Mouse (Mus musculus): ENCODE data around the gene Nt5dc2. TPM values are rescaled to one million over a fixed set of nuclear protein-coding genes. Genes with fewer than 3 reads are reported as not detected.

Nt5dc2 gene
- polyA plus RNA-seq, 1 experiment from 2014 or later = 401 TPM

DNA sequence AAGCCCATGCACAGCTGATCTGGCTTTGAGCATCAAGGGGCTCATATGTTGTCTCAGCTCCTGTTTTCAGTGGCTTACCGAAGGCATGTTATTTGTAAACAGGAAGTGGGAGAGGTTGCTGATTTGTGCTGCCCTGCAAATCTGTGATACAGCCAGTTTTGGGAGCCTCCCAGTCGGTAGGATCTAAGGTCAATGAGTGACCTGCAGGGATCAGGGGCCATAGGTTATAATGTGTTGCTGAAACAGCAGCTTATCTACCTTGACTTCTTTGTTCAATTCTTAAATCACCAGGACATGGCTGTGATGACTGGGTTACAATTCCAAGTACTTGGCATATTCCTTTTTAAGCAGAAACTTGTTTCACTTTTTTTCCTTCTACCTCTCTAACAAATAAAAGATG lies 15.3 kb upstream of the Nt5dc2 start:
- Histone ChIP-seq H3K9ac (ENCODE audit: low read depth, low read length) (no peak overlapping the region), H3K4me3 (ENCODE audit: low read depth, low read length) (no peak overlapping the region), H3K27me3 (replicated peaks; ENCODE audit: control insufficient read depth, insufficient read depth, low read length) (no peaks in the 10 kb centered on the region), H3K4me1 (replicated peaks; ENCODE audit: control insufficient read depth, insufficient read depth, low read length) (peaks cover under 1% of the 10 kb centered on the region), H3K4me2 (no peak overlapping the region), H3K27ac (ENCODE audit: low read depth, low read length) (no peak overlapping the region), H3K9me3 (ENCODE audit: control insufficient read depth, low read length) (no peaks in the 10 kb centered on the region), H3K36me3 (ENCODE audit: control insufficient read depth, insufficient read depth, low read length) (peaks cover 7% of the 10 kb centered on the region)
- ATAC-seq (replicated peaks; ENCODE audit: low FRiP score) = no peak
- 56% methylated on average over 2 of the region's 2 CpGs for WGBS
- DNase-seq (ENCODE audit: low spot score) = no peak

DNA sequence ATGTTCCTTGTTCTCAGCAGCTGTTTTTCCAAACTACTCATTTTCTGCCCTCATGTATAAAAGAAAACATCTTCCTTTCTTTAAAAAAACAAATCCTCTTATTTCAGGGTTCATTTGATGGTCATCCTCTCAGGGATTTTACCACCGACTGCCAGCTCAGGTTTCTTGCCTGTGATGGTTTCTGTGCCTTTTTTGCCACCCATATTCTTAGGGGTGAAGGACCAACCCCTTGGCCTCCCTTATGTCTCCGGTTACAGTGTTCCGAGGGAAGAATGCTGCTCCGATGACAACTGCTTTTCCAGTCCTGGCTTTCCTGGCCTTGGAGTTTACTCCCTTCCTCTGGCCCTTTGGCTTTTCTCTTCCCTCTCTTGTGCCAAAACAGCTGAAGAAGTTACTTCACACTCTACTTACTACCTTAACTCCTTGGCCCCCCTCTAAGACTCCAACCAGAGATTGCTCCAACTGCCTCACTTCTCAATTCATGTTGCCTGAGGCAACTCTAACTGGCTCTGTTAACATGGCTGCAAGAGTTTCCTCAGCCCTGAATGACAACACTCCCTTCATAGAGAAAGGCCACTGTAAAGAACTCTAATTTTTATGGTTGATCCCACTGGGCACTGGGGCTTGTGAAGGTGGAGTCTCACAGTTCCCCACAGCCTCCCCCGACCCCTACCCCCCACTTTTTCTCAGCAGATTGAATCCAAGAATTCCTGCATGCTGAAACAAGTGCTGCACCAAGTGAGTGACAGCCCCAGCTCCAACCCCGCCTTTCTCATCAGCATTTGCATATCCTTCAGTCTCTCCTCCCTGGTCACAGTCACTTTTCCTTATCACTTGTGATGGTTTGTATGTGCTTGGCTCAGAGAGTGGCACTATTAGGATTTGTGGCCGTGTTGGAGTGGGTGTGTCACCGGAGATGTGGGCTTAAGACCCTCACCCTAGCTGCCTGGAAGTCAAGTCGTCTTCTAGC lies 5.5 kb upstream of the Nt5dc2 start:
- H3K4me1 ChIP-seq (replicated peaks; ENCODE audit: control insufficient read depth, insufficient read depth, low read length) = peaks cover 30% of the 10 kb centered on the region
- peaks cover 8% of the 10 kb centered on the region; the same call in 1 of the 2 replicates for H3K36me3 ChIP-seq (ENCODE audit: control insufficient read depth, insufficient read depth, low read length)
- no peaks in the 10 kb centered on the region for H3K9me3 ChIP-seq (ENCODE audit: control insufficient read depth, low read length)
- peak overlapping the region; percentile 19; the same call in 1 of the 2 replicates for H3K27ac ChIP-seq (ENCODE audit: low read depth, low read length)
- H3K4me3 ChIP-seq (ENCODE audit: low read depth, low read length) = no peak overlapping the region
- peak overlapping the region; percentile 12; the same call in 1 of the 2 replicates for H3K9ac ChIP-seq (ENCODE audit: low read depth, low read length)
- DNase-seq (ENCODE audit: low spot score) (no peak), ATAC-seq (replicated peaks; ENCODE audit: low FRiP score) (no peak)
- H3K4me2 ChIP-seq = peak overlapping the region; percentile 69
- H3K27me3 ChIP-seq (replicated peaks; ENCODE audit: control insufficient read depth, insufficient read depth, low read length) = no peaks in the 10 kb centered on the region
- WGBS = 65% methylated on average over 9 of the region's 9 CpGs

- 75% methylated on average over 8 of the region's 8 CpGs for WGBS
- DNase-seq (ENCODE audit: low spot score) (no peak), ATAC-seq (replicated peaks; ENCODE audit: low FRiP score) (no peak)
- Histone ChIP-seq H3K36me3 (ENCODE audit: control insufficient read depth, insufficient read depth, low read length) (peaks cover 6% of the 10 kb centered on the region; the same call in 1 of the 2 replicates), H3K4me2 (peak overlapping the region; percentile 69), H3K27me3 (replicated peaks; ENCODE audit: control insufficient read depth, insufficient read depth, low read length) (no peaks in the 10 kb centered on the region), H3K9ac (ENCODE audit: low read depth, low read length) (peak overlapping the region; percentile 17), H3K9me3 (ENCODE audit: control insufficient read depth, low read length) (no peaks in the 10 kb centered on the region), H3K27ac (ENCODE audit: low read depth, low read length) (peak overlapping the region; percentile 39), H3K4me3 (ENCODE audit: low read depth, low read length) (peak overlapping the region; percentile 30), H3K4me1 (replicated peaks; ENCODE audit: control insufficient read depth, insufficient read depth, low read length) (peaks cover 33% of the 10 kb centered on the region)
These were observed 4.0 kb upstream of the Nt5dc2 start for GRCm38 (mm10) chr14:31126826-31127225.

GRCm38 (mm10) chr14:31128101-31128825 lies 2.6 kb upstream of the Nt5dc2 start:
- Histone ChIP-seq H3K4me1 (replicated peaks; ENCODE audit: control insufficient read depth, insufficient read depth, low read length) (peaks cover 47% of the 10 kb centered on the region), H3K27ac (ENCODE audit: low read depth, low read length) (peak overlapping the region; percentile 79), H3K36me3 (ENCODE audit: control insufficient read depth, insufficient read depth, low read length) (peaks cover 7% of the 10 kb centered on the region), H3K9me3 (ENCODE audit: control insufficient read depth, low read length) (no peaks in the 10 kb centered on the region), H3K27me3 (replicated peaks; ENCODE audit: control insufficient read depth, insufficient read depth, low read length) (no peaks in the 10 kb centered on the region), H3K4me3 (ENCODE audit: low read depth, low read length) (peak overlapping the region; percentile 86), H3K9ac (ENCODE audit: low read depth, low read length) (peak overlapping the region; percentile 92), H3K4me2 (peak overlapping the region; percentile 90)
- 3% methylated on average over 23 of the region's 23 CpGs for WGBS
- ATAC-seq (replicated peaks; ENCODE audit: low FRiP score) = no peak; the same call in 1 of the 2 replicates
- no peak for DNase-seq (ENCODE audit: low spot score)

GRCm38 (mm10) chr14:31128826-31129219 lies 2.0 kb upstream of the Nt5dc2 start, which contains the start of gene Smim4:
TSS of gene Smim4 (minus strand) at chr14:31128956.
- under 1% methylated on average over 33 of the region's 33 CpGs for WGBS
- Histone ChIP-seq H3K9me3 (ENCODE audit: control insufficient read depth, low read length) (no peaks in the 10 kb centered on the region), H3K9ac (ENCODE audit: low read depth, low read length) (peak within 1 kb of the TSS; percentile 92), H3K36me3 (ENCODE audit: control insufficient read depth, insufficient read depth, low read length) (peaks cover 8% of the 10 kb centered on the region), H3K4me3 (ENCODE audit: low read depth, low read length) (peak within 1 kb of the TSS; percentile 86), H3K27ac (ENCODE audit: low read depth, low read length) (peak within 1 kb of the TSS; percentile 82), H3K4me2 (peak within 1 kb of the TSS; percentile 90), H3K4me1 (replicated peaks; ENCODE audit: control insufficient read depth, insufficient read depth, low read length) (peaks cover 52% of the 10 kb centered on the region), H3K27me3 (replicated peaks; ENCODE audit: control insufficient read depth, insufficient read depth, low read length) (no peaks in the 10 kb centered on the region)
- DNase-seq (ENCODE audit: low spot score) (peak; percentile 95), ATAC-seq (replicated peaks; ENCODE audit: low FRiP score) (peak; percentile 90)

- H3K4me1 ChIP-seq (replicated peaks; ENCODE audit: control insufficient read depth, insufficient read depth, low read length) = peaks cover 52% of the 10 kb centered on the region
- 61% methylated on average over 15 of the region's 15 CpGs for WGBS
- peak overlapping the region; percentile 85 for H3K4me2 ChIP-seq
- H3K27ac ChIP-seq (ENCODE audit: low read depth, low read length) = peak overlapping the region; percentile 82
- H3K9ac ChIP-seq (ENCODE audit: low read depth, low read length) = no peak overlapping the region
- H3K4me3 ChIP-seq (ENCODE audit: low read depth, low read length) = peak overlapping the region; percentile 86
- no peaks in the 10 kb centered on the region for H3K9me3 ChIP-seq (ENCODE audit: control insufficient read depth, low read length)
- ATAC-seq (replicated peaks; ENCODE audit: low FRiP score) = no peak
- no peaks in the 10 kb centered on the region for H3K27me3 ChIP-seq (replicated peaks; ENCODE audit: control insufficient read depth, insufficient read depth, low read length)
- DNase-seq (ENCODE audit: low spot score) = no peak
- peaks cover 14% of the 10 kb centered on the region for H3K36me3 ChIP-seq (ENCODE audit: control insufficient read depth, insufficient read depth, low read length)
These were observed 1.3 kb upstream of the Nt5dc2 start for GRCm38 (mm10) chr14:31129326-31130235.

- Histone ChIP-seq H3K27ac (ENCODE audit: low read depth, low read length) (peak overlapping the region; percentile 82), H3K36me3 (ENCODE audit: control insufficient read depth, insufficient read depth, low read length) (peaks cover 31% of the 10 kb centered on the region), H3K9ac (ENCODE audit: low read depth, low read length) (peak overlapping the region; percentile 85), H3K9me3 (ENCODE audit: control insufficient read depth, low read length) (no peaks in the 10 kb centered on the region), H3K4me1 (replicated peaks; ENCODE audit: control insufficient read depth, insufficient read depth, low read length) (peaks cover 36% of the 10 kb centered on the region), H3K27me3 (replicated peaks; ENCODE audit: control insufficient read depth, insufficient read depth, low read length) (no peaks in the 10 kb centered on the region), H3K4me2 (peak overlapping the region; percentile 85), H3K4me3 (ENCODE audit: low read depth, low read length) (peak overlapping the region; percentile 83)
- DNase-seq (ENCODE audit: low spot score) = peak; percentile 65
- WGBS = under 1% methylated on average over 43 of the region's 43 CpGs
- ATAC-seq (replicated peaks; ENCODE audit: low FRiP score) = no peak; the same call in 1 of the 2 replicates
These were observed 494 bp downstream of the Nt5dc2 start for GRCm38 (mm10) chr14:31131272-31131821.

All from liver, embryonic 11.5 days (tissue).